Mouse (Mus musculus) C2C12 (cell line): ENCODE results near the gene Eaf1. TPM values are rescaled to one million over a fixed set of nuclear protein-coding genes. Genes with fewer than 3 reads are reported as not detected.

ENCODE experiments used
- H3K27me3 ChIP-seq: one replicate; pipeline ENCODE4 v1.6.1; 2011; ENCODE audit not compliant: control insufficient read depth, insufficient read depth, insufficient read length
- H3K36me3 ChIP-seq: one replicate; pipeline ENCODE4 v1.6.1; 2011; ENCODE audit not compliant: control insufficient read depth, insufficient read depth
- H3K4me3 ChIP-seq: one replicate; pipeline ENCODE4 v1.5.1; 2011; ENCODE audit warnings: mild to moderate bottlenecking, control low read depth; ENCODE audit not compliant: poor library complexity, insufficient read depth, severe bottlenecking
- H3K79me2 ChIP-seq: one replicate; pipeline ENCODE4 v1.6.1; 2011; ENCODE audit not compliant: control insufficient read depth, insufficient read depth
- H3K79me3 ChIP-seq: one replicate; pipeline ENCODE4 v1.6.1; 2011; ENCODE audit warnings: low read depth, control low read depth
- H3ac ChIP-seq: one replicate; pipeline ENCODE3; 2011; ENCODE audit warnings: low read depth; ENCODE audit not compliant: control insufficient read depth, insufficient read length
- CEBPB ChIP-seq: IDR thresholded peaks from one replicate; pipeline ENCODE4 v1.6.1; 2011; ENCODE audit warnings: low read depth, mild to moderate bottlenecking, control low read depth, moderate library complexity
- CTCF ChIP-seq: IDR thresholded peaks from one replicate; pipeline ENCODE4 v1.5.1; 2011; ENCODE audit not compliant: control insufficient read depth, insufficient read depth, insufficient read length
- FOSL1 ChIP-seq: IDR thresholded peaks from one replicate; pipeline ENCODE4 v1.8.0; 2011; ENCODE audit warnings: mild to moderate bottlenecking, low read length; ENCODE audit not compliant: poor library complexity, insufficient read depth, severe bottlenecking
- MAX ChIP-seq: IDR thresholded peaks from one replicate; pipeline ENCODE4 v1.6.1; 2011; ENCODE audit warnings: mild to moderate bottlenecking, control low read depth
- MYOD1 ChIP-seq: IDR thresholded peaks from one replicate; pipeline ENCODE4 v1.6.1; 2011; ENCODE audit warnings: low read depth; ENCODE audit not compliant: control insufficient read depth, insufficient read length
- MYOG ChIP-seq: IDR thresholded peaks from one replicate; pipeline ENCODE4 v1.6.1; 2011; ENCODE audit not compliant: control insufficient read depth, insufficient read length; ENCODE audit errors: extremely low read depth
- USF1 ChIP-seq: IDR thresholded peaks from one replicate; pipeline ENCODE4 v1.6.1; 2011; ENCODE audit warnings: low read depth, mild to moderate bottlenecking, control low read depth, moderate library complexity
- polyA plus RNA-seq: library from polyadenylated mRNA; unstranded; fragments of >200 nt; fragmentation: generic; extraction: Trizol; gene quantifications from one replicate; pipeline ENCODE4 v1.2.1, GENCODE M21; 2012; ENCODE audit warnings: missing spikeins

The Eaf1 gene
- polyA plus RNA-seq, 1 experiment: 30.2 TPM

GRCm38 (mm10) chr14:31532656-31533055 is 38.5 kb downstream of the Eaf1 start:
- Histone ChIP-seq H3K79me2 (no peaks in the 10 kb centered on the region), H3ac (no peak overlapping the region), H3K36me3 (no peaks in the 10 kb centered on the region), H3K79me3 (no peaks in the 10 kb centered on the region), H3K27me3 (peaks cover 7% of the 10 kb centered on the region), H3K4me3 (no peak overlapping the region)
- TF ChIP-seq MAX (no peak), MYOD1 (no peak), MYOG (no peak), CTCF (no peak), FOSL1 (no peak), USF1 (no peak)

DNA sequence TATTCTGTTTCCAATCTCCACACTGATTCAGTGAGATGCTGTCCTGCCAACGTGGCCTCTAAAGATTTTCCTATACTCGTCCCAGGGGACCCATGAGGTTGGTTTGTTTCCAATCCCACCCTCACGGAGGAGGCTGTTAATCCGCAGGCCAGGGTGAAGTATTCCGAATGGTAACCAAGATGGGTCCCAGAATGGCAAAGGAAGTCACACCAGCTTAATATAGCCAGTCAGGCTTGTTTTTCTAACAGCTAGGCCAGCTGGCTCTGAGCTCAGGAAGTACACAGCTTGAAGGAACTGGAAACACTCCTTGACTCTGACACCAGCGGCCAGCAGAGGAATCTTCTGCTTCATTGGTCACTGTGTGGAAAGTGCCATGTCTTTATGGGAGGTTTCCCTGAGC is 43.1 kb downstream of the Eaf1 start:
- no peaks in the 10 kb centered on the region for H3K79me2 ChIP-seq
- H3K27me3 ChIP-seq: peaks cover 18% of the 10 kb centered on the region
- TF ChIP-seq FOSL1 (no peak), CTCF (no peak), MYOD1 (no peak), CEBPB (no peak), MAX (no peak), MYOG (no peak), USF1 (no peak)
- H3ac ChIP-seq: no peak overlapping the region
- H3K79me3 ChIP-seq: no peaks in the 10 kb centered on the region
- H3K36me3 ChIP-seq: no peaks in the 10 kb centered on the region
- H3K4me3 ChIP-seq: no peak overlapping the region

DNA sequence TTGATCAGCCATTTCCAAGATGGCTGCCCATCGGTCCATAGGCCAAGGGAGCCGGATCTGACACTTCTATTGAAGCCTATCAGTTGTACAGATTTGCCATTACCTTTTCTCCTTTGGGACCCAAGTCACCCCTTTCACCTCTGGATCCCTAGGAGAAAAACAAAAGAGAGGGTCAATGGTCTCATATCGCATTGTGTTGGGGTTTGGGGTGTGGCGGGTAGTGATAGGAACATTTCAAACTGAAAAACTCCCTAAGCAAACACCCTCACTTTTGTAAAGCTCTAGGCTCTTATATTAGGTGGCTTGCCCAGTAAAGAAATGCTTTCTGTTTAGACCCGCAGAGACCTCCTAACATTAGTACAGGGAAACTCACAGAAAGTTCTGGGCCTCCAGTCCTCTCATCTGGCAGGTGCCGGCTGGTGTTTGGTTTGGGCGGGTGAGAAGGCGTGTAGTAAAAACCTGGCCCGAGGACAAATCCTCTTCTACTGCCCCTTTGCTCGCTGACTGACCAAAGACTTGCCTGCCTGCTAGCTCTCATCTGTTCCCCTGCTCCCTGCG is 49.8 kb downstream of the Eaf1 start:
- H3K4me3 ChIP-seq: no peak overlapping the region
- no peak for TF ChIP-seq CEBPB
- no peak for TF ChIP-seq MYOD1
- TF ChIP-seq CTCF: no peak
- no peak for TF ChIP-seq FOSL1
- TF ChIP-seq USF1: no peak
- TF ChIP-seq MAX: no peak
- no peaks in the 10 kb centered on the region for H3K79me3 ChIP-seq
- H3K79me2 ChIP-seq: no peaks in the 10 kb centered on the region
- no peaks in the 10 kb centered on the region for H3K36me3 ChIP-seq
- no peak overlapping the region for H3ac ChIP-seq
- peaks cover 46% of the 10 kb centered on the region for H3K27me3 ChIP-seq

DNA sequence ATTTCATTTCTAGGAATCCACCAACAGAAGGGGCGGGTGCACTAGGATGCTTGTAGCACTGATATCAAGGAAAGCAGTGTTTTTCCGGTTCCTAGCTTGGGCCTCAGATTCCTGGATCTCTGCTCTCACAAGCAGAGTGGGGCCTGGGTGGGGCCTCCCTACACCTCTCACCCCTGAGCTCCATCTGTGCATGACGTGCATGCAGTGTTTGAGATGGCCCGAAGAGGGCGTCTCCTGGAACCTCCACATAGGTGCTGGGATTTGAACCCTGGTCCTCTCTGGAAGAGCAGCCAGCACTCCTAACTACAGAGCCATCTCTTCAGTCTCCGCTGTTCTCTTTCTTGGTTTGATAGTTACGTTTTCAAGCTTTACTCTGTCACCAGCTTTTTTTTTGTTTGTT is 60.8 kb downstream of the Eaf1 start:
- H3K4me3 ChIP-seq: no peak overlapping the region
- peaks cover 18% of the 10 kb centered on the region for H3K27me3 ChIP-seq
- no peaks in the 10 kb centered on the region for H3K79me3 ChIP-seq
- no peaks in the 10 kb centered on the region for H3K36me3 ChIP-seq
- H3ac ChIP-seq: no peak overlapping the region
- no peaks in the 10 kb centered on the region for H3K79me2 ChIP-seq
- TF ChIP-seq MAX (no peak), USF1 (no peak), FOSL1 (no peak), MYOG (no peak)

- Histone ChIP-seq H3K79me2 (no peaks in the 10 kb centered on the region), H3K36me3 (no peaks in the 10 kb centered on the region), H3K4me3 (no peak overlapping the region), H3K79me3 (no peaks in the 10 kb centered on the region), H3K27me3 (peaks cover 22% of the 10 kb centered on the region), H3ac (no peak overlapping the region)
- TF ChIP-seq MAX (no peak), MYOD1 (no peak), MYOG (no peak), CTCF (no peak), CEBPB (no peak), USF1 (no peak), FOSL1 (no peak)
These were observed 61.8 kb downstream of the Eaf1 start for GRCm38 (mm10) chr14:31555963-31556434.
